Comparison of ENCODE assay signal across 8 mouse cellular contexts in the genomic region with DNA sequence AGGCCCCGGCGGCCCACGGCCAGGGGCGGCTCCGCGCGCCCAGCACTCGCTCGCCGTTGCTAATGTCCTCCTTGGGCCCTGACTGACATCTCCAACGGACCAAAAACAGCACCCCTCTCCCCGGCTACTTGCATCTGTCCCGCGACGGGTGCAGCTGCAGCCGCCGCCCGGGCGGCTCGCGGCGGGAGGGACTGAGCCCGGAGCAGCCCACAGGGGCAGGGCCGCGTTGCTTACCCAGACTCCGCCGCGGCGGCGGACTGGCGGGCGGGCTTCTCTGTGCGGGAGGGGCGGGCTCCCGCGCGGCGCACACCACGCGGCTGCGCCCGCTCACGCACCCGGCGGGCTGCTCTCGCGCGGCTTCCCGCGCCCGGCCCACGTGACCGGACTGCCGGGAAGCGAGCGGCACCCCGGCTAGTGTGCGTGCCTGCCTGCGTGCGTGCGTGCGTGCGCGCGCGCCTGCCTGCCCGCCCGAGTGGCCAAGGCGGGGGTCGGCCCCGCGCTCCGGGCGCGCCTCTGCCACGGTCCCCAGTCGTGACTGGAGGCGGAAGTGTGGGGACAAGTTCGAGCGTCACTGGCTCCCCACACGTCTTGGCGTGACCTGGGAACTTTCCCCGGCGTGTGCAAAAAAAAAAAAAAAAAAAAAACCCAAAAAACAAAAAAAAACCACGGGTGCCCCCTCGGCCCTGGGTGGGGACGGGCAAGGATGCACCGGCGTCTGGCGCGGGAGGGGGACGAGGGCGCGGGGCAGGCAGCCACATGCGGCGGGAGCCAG. TPM values are rescaled to one million over a fixed set of nuclear protein-coding genes. Genes with fewer than 3 reads are reported as not detected.
DNase-seq lines count a peak whose midpoint lies in the region; ATAC-seq and TF ChIP-seq lines count a peak whose summit lies in the region.

A gene (minus strand): TSS at position 397 of the 772 bp plus-strand sequence.

- H3K36me3 ChIP-seq in MEL (ENCODE audit: control insufficient read depth in 1 of 2, insufficient read depth in 2 of 2, low read length in 2 of 2), result peaks cover 0 to 46% of the 10 kb centered on the region in 2 experiments; a peak in 2 of 4 replicates
- peaks cover 2% of the 10 kb centered on the region for H3K36me3 ChIP-seq in hindbrain, embryonic 10.5 days
- no peaks in the 10 kb centered on the region for H3K36me3 ChIP-seq in lung, embryonic 16.5 days (ENCODE audit: control insufficient read depth, insufficient read depth, low read length)
- H3K36me3 ChIP-seq in thymus, adult 2 months (ENCODE audit: control insufficient read depth, insufficient read depth, low read length), result no peaks in the 10 kb centered on the region

- H3K4me2 ChIP-seq in lung, embryonic 16.5 days (ENCODE audit: low read depth, low read length), result peak within 1 kb of the TSS; percentile 85

- H3K4me3 ChIP-seq in MEL (ENCODE audit: control insufficient read depth in 1 of 2, insufficient read depth in 1 of 2, low read depth in 2 of 2, low read length in 2 of 2), result peak within 1 kb of the TSS; percentile 87 to 94
- H3K4me3 ChIP-seq in hindbrain, embryonic 10.5 days, result peak within 1 kb of the TSS; percentile 93
- peak within 1 kb of the TSS; percentile 94 for H3K4me3 ChIP-seq in lung, embryonic 16.5 days (ENCODE audit: low read length)
- H3K4me3 ChIP-seq in thymus, adult 2 months (ENCODE audit: control insufficient read depth, insufficient read depth, low read length), result peak within 1 kb of the TSS; percentile 68

- 0 out of 6 replicates have a peak, but pooled peaks of 1 of the 3 experiments have one; percentile 0 for TF ChIP-seq CTCF in MEL (IDR thresholded peaks at IDR 0.05 in 2 of 3, conservative IDR thresholded peaks at IDR 0.05 in 1 of 3; ENCODE audit: control insufficient read depth in 1 of 3, insufficient read depth in 1 of 3, low read depth in 2 of 3, low read length in 3 of 3, poor library complexity in 1 of 3, severe bottlenecking in 1 of 3)
- peak; percentile 18; the same call in 1 of the 2 replicates for TF ChIP-seq CTCF in thymus, adult 2 months (IDR thresholded peaks at IDR 0.05; ENCODE audit: borderline replicate concordance, control insufficient read depth, extremely low read depth, insufficient read depth, low read length, poor library complexity)

- H3K4me1 ChIP-seq in MEL (ENCODE audit: control insufficient read depth in 1 of 2, insufficient read depth in 2 of 2, low read length in 2 of 2), result peaks cover 26 to 35% of the 10 kb centered on the region in 2 experiments
- H3K4me1 ChIP-seq in hindbrain, embryonic 10.5 days (replicated peaks), result peaks cover 68% of the 10 kb centered on the region
- peaks cover 31% of the 10 kb centered on the region for H3K4me1 ChIP-seq in lung, embryonic 16.5 days (replicated peaks; ENCODE audit: control insufficient read depth, insufficient read depth, low read length)
- peaks cover 22% of the 10 kb centered on the region for H3K4me1 ChIP-seq in thymus, adult 2 months (replicated peaks; ENCODE audit: control insufficient read depth, insufficient read depth, low read length)

- no peaks in the 10 kb centered on the region for H3K9me3 ChIP-seq in MEL (replicated peaks; ENCODE audit: insufficient read depth, low read length)
- no peaks in the 10 kb centered on the region for H3K9me3 ChIP-seq in hindbrain, embryonic 10.5 days
- H3K9me3 ChIP-seq in lung, embryonic 16.5 days (ENCODE audit: control insufficient read depth, low read length), result no peaks in the 10 kb centered on the region

- ATAC-seq in frontal cortex, adult (ENCODE audit: low TSS enrichment), result peak; percentile 73
- peak; percentile 77 for ATAC-seq in lung, embryonic 16.5 days (ENCODE audit: low read depth)

- TF ChIP-seq POLR2A in MEL (IDR thresholded peaks at IDR 0.05; ENCODE audit: control insufficient read depth in 1 of 2, insufficient read depth in 1 of 2, low read depth in 1 of 2, low read length in 2 of 2, poor library complexity in 1 of 2), result peak; percentile 64 to 86; a peak in 2 of 4 replicates
- peak; percentile 80 for TF ChIP-seq POLR2A in thymus, adult 2 months (IDR thresholded peaks at IDR 0.05; ENCODE audit: control insufficient read depth, extremely low read depth, insufficient read depth, low read length, poor library complexity)

- no peak for TF ChIP-seq RAD21 in MEL (IDR thresholded peaks at IDR 0.05; ENCODE audit: low read depth, low read length)

- under 1% methylated on average over 96 of the region's 96 CpGs for WGBS in hindbrain, embryonic 10.5 days
- WGBS in lung, embryonic 16.5 days, result under 1% methylated on average over 57 of the region's 96 CpGs
- whole genome bisulfite sequencing in thymus, adult 2 months, result under 1% methylated on average over 96 of the region's 96 CpGs

- peak in 1 of 2 experiments; percentile 4; a peak in 1 of 4 replicates for TF ChIP-seq EP300 in MEL (IDR thresholded peaks at IDR 0.05; ENCODE audit: low read depth in 1 of 2, low read length in 2 of 2)

- H3K79me2 ChIP-seq in MEL (ENCODE audit: control insufficient read depth, insufficient read depth, low read length, poor library complexity), result peaks cover 81% of the 10 kb centered on the region

- no peaks in the 10 kb centered on the region for H3K27me3 ChIP-seq in MEL (ENCODE audit: control insufficient read depth in 1 of 2, insufficient read depth in 2 of 2, low read length in 2 of 2)
- H3K27me3 ChIP-seq in hindbrain, embryonic 10.5 days (ENCODE audit: insufficient read depth, poor library complexity, severe bottlenecking), result no peaks in the 10 kb centered on the region
- H3K27me3 ChIP-seq in lung, embryonic 16.5 days (ENCODE audit: control insufficient read depth, insufficient read depth, low read depth, low read length), result no peaks in the 10 kb centered on the region
- H3K27me3 ChIP-seq in thymus, adult 2 months (ENCODE audit: control insufficient read depth, insufficient read depth, low read length), result no peaks in the 10 kb centered on the region

- DNase-seq in MEL (ENCODE audit: low read depth, low spot score), result peak; percentile 82
- peak; percentile 89 for DNase-seq in cerebellum, adult 8-10 months
- peak; percentile 86 for DNase-seq in hindbrain, embryonic 10.5 days (ENCODE audit: low spot score)
- peak; percentile 95 for DNase-seq in layer of hippocampus, adult 9-11 months
- DNase-seq in ovary, adult 18-20 months (ENCODE audit: low spot score), result peak; percentile 81
- DNase-seq in thymus, adult 2 months, result peak; percentile 70

- H3K9ac ChIP-seq in MEL (ENCODE audit: control insufficient read depth, low read depth, low read length, poor library complexity, severe bottlenecking), result peak within 1 kb of the TSS; percentile 100
- peak within 1 kb of the TSS; percentile 99 for H3K9ac ChIP-seq in lung, embryonic 16.5 days (ENCODE audit: low read length)

- peak within 1 kb of the TSS; percentile 97 for H3K27ac ChIP-seq in MEL (ENCODE audit: control insufficient read depth, low read depth, low read length)
- H3K27ac ChIP-seq in hindbrain, embryonic 10.5 days, result peak within 1 kb of the TSS; percentile 100
- H3K27ac ChIP-seq in lung, embryonic 16.5 days (ENCODE audit: low read length), result peak within 1 kb of the TSS; percentile 100
- peak within 1 kb of the TSS; percentile 69 for H3K27ac ChIP-seq in thymus, adult 2 months (ENCODE audit: control insufficient read depth, insufficient read depth, low read length)

TF ChIP-seq in MEL, 35 proteins besides CTCF, POLR2A, EP300 and RAD21 (continues in another document):
- no peak; the same call in 1 of the 2 replicates for TF ChIP-seq E2F4 (IDR thresholded peaks at IDR 0.05; ENCODE audit: borderline replicate concordance, low read depth, low read length)
- peak; percentile 74 for TF ChIP-seq MXI1 (IDR thresholded peaks at IDR 0.05; ENCODE audit: low read depth, low read length)
- TF ChIP-seq MAX (IDR thresholded peaks at IDR 0.05; ENCODE audit: low read length), result peak; percentile 87
- TF ChIP-seq MYC (IDR thresholded peaks at IDR 0.05; ENCODE audit: low read depth, low read length), result no peak
- 0 out of 2 replicates have a peak, but pooled peaks have one; percentile 19 for TF ChIP-seq ELF1 (IDR thresholded peaks at IDR 0.05; ENCODE audit: low read depth, low read length)
- peak; percentile 88 for TF ChIP-seq USF1 (IDR thresholded peaks at IDR 0.05; ENCODE audit: low read depth, low read length)
- TF ChIP-seq MAFK (IDR thresholded peaks at IDR 0.05; ENCODE audit: borderline replicate concordance, low read depth, low read length), result no peak
- peak; percentile 66 for TF ChIP-seq NELFE (IDR thresholded peaks at IDR 0.05; ENCODE audit: low read depth, low read length)
- TF ChIP-seq NRF1 (IDR thresholded peaks at IDR 0.05; ENCODE audit: insufficient read depth, low read depth, low read length, poor library complexity, severe bottlenecking), result peak; percentile 57
- TF ChIP-seq ZC3H11A (IDR thresholded peaks at IDR 0.05; ENCODE audit: low read depth, low read length), result no peak
- no peak for TF ChIP-seq TAL1 (IDR thresholded peaks at IDR 0.05; ENCODE audit: low read length)
- TF ChIP-seq KAT2A (conservative IDR thresholded peaks at IDR 0.05; ENCODE audit: low read depth, low read length), result 0 out of 2 replicates have a peak, but pooled peaks have one; percentile 1
- TF ChIP-seq SMC3 (IDR thresholded peaks at IDR 0.05; ENCODE audit: low read depth, low read length), result no peak
- TF ChIP-seq USF2 (IDR thresholded peaks at IDR 0.05; ENCODE audit: borderline replicate concordance in 1 of 2, insufficient read depth in 1 of 2, low read depth in 1 of 2, low read length in 2 of 2), result no peak
- peak; percentile 97 for TF ChIP-seq CHD1 (IDR thresholded peaks at IDR 0.05; ENCODE audit: low read depth, low read length)
- TF ChIP-seq ZNF384 (IDR thresholded peaks at IDR 0.05; ENCODE audit: low read depth, low read length), result peak; percentile 83
- TF ChIP-seq HCFC1 (IDR thresholded peaks at IDR 0.05; ENCODE audit: low read depth, low read length), result 0 out of 2 replicates have a peak, but pooled peaks have one; percentile 8
- TF ChIP-seq MAZ (IDR thresholded peaks at IDR 0.05; ENCODE audit: low read depth, low read length), result peak; percentile 49; the same call in 1 of the 2 replicates
- no peak for TF ChIP-seq POLR2AphosphoS5 (IDR thresholded peaks at IDR 0.05; ENCODE audit: borderline replicate concordance, low read depth, low read length)
- no peak for TF ChIP-seq MYB (IDR thresholded peaks at IDR 0.05; ENCODE audit: low read depth, low read length)
- no peak for TF ChIP-seq ZMIZ1 (IDR thresholded peaks at IDR 0.05; ENCODE audit: low read depth, low read length)
- no peak for TF ChIP-seq TCF12 (IDR thresholded peaks at IDR 0.05; ENCODE audit: low read depth, low read length)

RNA-seq across cellular contexts. Expression of the gene that starts here (rescaled TPM):
- total RNA-seq in MEL (2012; rRNA removed), result 5.1 and 5.5 TPM in 2 replicates
- 10 to 100 TPM in 1 of 2 experiments, not detected in 1; 12.3 TPM for polyA plus RNA-seq in MEL (2012; ENCODE audit: insufficient read depth in 1 of 2, insufficient read length in 2 of 2, low read depth in 1 of 2, low replicate concordance in 2 of 2, missing spikeins in 1 of 2)
- 16.5 and 17.9 TPM in 2 replicates for polyA plus RNA-seq in hindbrain, embryonic 10.5 days (2016; fragmentation: Nextera tagmentation; extraction: Ambion mirVana)
- polyA plus RNA-seq in lung, embryonic 16.5 days (2015; fragmentation: Nextera tagmentation; extraction: Ambion mirVana), result 14.6 and 16.9 TPM in 2 replicates
- polyA plus RNA-seq in thymus, adult 2 months (2012; rRNA removed), result 22.1 and 28.7 TPM in 2 replicates

Comparison
In these comparisons a context has a peak if more than half of its experiments do, and no peak if none do; other contexts are left out.
1. Peak in every context shown above with its lines: DNase-seq, ATAC-seq, H3K4me3 ChIP-seq and H3K27ac ChIP-seq.